ENCODE assay signal across 19 mouse cellular contexts in genomic region chr2:31492308-31492707, GRCm38 (mm10). TPM values are rescaled to one million over a fixed set of nuclear protein-coding genes. Genes with fewer than 3 reads are reported as not detected.
DNase-seq lines count a peak whose midpoint lies in the region; ATAC-seq and TF ChIP-seq lines count a peak whose summit lies in the region.
"Had no signal": no experiment of that assay in that cellular context is flagged by ENCODE, and none has a peak within 500 bp of the region (broad histone marks: within the 10 kb centered on the region; RNA-seq: fewer than 3 reads in every experiment).

No protein-coding gene starts in this region.

- no peak overlapping the region for H3K4me3 ChIP-seq in layer of hippocampus, adult 2 months
- no peak overlapping the region for H3K4me3 ChIP-seq in testis, adult 2 months (ENCODE audit: control insufficient read depth, low read depth, low read length)
- H3K4me3 ChIP-seq in forebrain, embryonic 11.5 days (ENCODE audit: low read depth, low read length): no peak overlapping the region
- H3K4me3 ChIP-seq: heart, embryonic 12.5 days; limb, embryonic 10.5 days; myocyte had no signal

- 90% methylated on average over 8 of the region's 8 CpGs for WGBS in forebrain, embryonic 11.5 days

- H3K27ac ChIP-seq in layer of hippocampus, adult 2 months: no peak overlapping the region
- no peak overlapping the region for H3K27ac ChIP-seq in testis, adult 2 months (ENCODE audit: control insufficient read depth, insufficient read depth, low read depth, low read length)
- no peak overlapping the region for H3K27ac ChIP-seq in forebrain, embryonic 11.5 days (ENCODE audit: low read depth, low read length)
- H3K27ac ChIP-seq: limb, embryonic 10.5 days had no signal

- no peak overlapping the region for H3K4me2 ChIP-seq in forebrain, embryonic 11.5 days (ENCODE audit: low read depth, low read length, severe bottlenecking)
- H3K4me2 ChIP-seq: heart, embryonic 12.5 days had no signal

- TF ChIP-seq POLR2A in testis, adult 2 months (IDR thresholded peaks at IDR 0.05; ENCODE audit: control insufficient read depth, low read depth, low read length): no peak

- no peaks in the 10 kb centered on the region for H3K4me1 ChIP-seq in testis, adult 2 months (ENCODE audit: control insufficient read depth, insufficient read depth, low read length)
- peaks cover 28% of the 10 kb centered on the region for H3K4me1 ChIP-seq in forebrain, embryonic 11.5 days (replicated peaks; ENCODE audit: control insufficient read depth, insufficient read depth, low read length)
- H3K4me1 ChIP-seq: heart, embryonic 12.5 days had no signal

- H3K27me3 ChIP-seq in testis, adult 2 months (ENCODE audit: control insufficient read depth, insufficient read depth, low read length): no peaks in the 10 kb centered on the region
- H3K27me3 ChIP-seq in forebrain, embryonic 11.5 days (ENCODE audit: control insufficient read depth, insufficient read depth, low read length): peaks cover 63% of the 10 kb centered on the region

- peak; percentile 33 for TF ChIP-seq CTCF in layer of hippocampus, adult 2 months (conservative IDR thresholded peaks at IDR 0.05)
- TF ChIP-seq CTCF in testis, adult 2 months (IDR thresholded peaks at IDR 0.05; ENCODE audit: control insufficient read depth, insufficient read depth, insufficient replicate concordance, low read depth, low read length): peak; percentile 20; the same call in 1 of the 2 replicates

- H3K9me3 ChIP-seq in forebrain, embryonic 11.5 days (ENCODE audit: control insufficient read depth, low read length): no peaks in the 10 kb centered on the region; the same call in 1 of the 2 replicates
- H3K9me3 ChIP-seq: heart, embryonic 12.5 days; limb, embryonic 10.5 days had no signal

- no peak overlapping the region for H3K9ac ChIP-seq in forebrain, embryonic 11.5 days (ENCODE audit: low read length)
- H3K9ac ChIP-seq: heart, embryonic 12.5 days had no signal

- DNase-seq in layer of hippocampus, adult 2 months (ENCODE audit: low spot score in 2 of 2): no peak
- DNase-seq in layer of hippocampus, adult 8-10 months (ENCODE audit: low spot score in 2 of 2): no peak
- DNase-seq in testis, postnatal 10 days (ENCODE audit: low spot score): no peak
- DNase-seq in R1 (ENCODE audit: low read depth, low spot score): peak; percentile 86
- DNase-seq in forebrain, embryonic 11.5 days (ENCODE audit: low spot score): no peak
- DNase-seq in frontal cortex, postnatal 25 days (ENCODE audit: low spot score in 2 of 2): no peak
- DNase-seq: adrenal gland, adult 2 months; cerebellum, adult 11-12 months; cerebellum, postnatal 25 days; heart, postnatal 36 days; kidney, adult 9 months; midbrain, embryonic 14.5 days; right cerebral cortex, adult 18-20 months had no signal

- no peaks in the 10 kb centered on the region for H3K36me3 ChIP-seq in testis, adult 2 months (ENCODE audit: control insufficient read depth, insufficient read depth, low read length)
- H3K36me3 ChIP-seq in forebrain, embryonic 11.5 days (ENCODE audit: control insufficient read depth, insufficient read depth, low read length): no peaks in the 10 kb centered on the region
- H3K36me3 ChIP-seq: heart, embryonic 12.5 days; limb, embryonic 10.5 days had no signal

- ATAC-seq in forebrain, embryonic 11.5 days (replicated peaks; ENCODE audit: low FRiP score): no peak
- ATAC-seq: forebrain, embryonic 14.5 days; hindbrain, embryonic 16.5 days had no signal

RNA-seq across cellular contexts. Expression of gene Ass1, which starts 22.3 kb away (rescaled TPM):
- 10 to 100 TPM; 27.5 to 27.7 TPM for total RNA-seq in layer of hippocampus, adult 2 months (2021)
- total RNA-seq in layer of hippocampus, adult 8-10 months (2022): 10 to 100 TPM; 35.1 to 46.8 (median 38.7) TPM
- 34.6 and 39.8 TPM in 2 replicates for polyA plus RNA-seq in testis, adult 2 months (2012; rRNA removed)
- polyA plus RNA-seq in forebrain, embryonic 11.5 days (2014; fragmentation: Nextera tagmentation; extraction: Ambion mirVana): 3.3 and 6.8 TPM in 2 replicates
